Mouse (Mus musculus): ENCODE results near the gene Bcl2l1.

Bcl2l1 gene

GRCm38 (mm10) chr2:152831019-152831878, at the start of gene Bcl2l1:
Gene Bcl2l1 (minus strand): TSS chr2:152831728.
- in situ Hi-C loops (cut with MboI, MseI): loop anchor here (5.0 kb wide), 1 partner anchor 139 kb away; no protein-coding TSS in a partner anchor

- in situ Hi-C loops (cut with MboI, MseI): no loop called here
Observed at GRCm38 (mm10) chr2:152880898-152881297, 49.4 kb upstream of the Bcl2l1 start.

GRCm38 (mm10) chr2:152878239-152878638, 46.7 kb upstream of the Bcl2l1 start:
- in situ Hi-C loops (cut with MboI, MseI): no loop called here

- in situ Hi-C loops (cut with MboI, MseI): no loop called here
Observed at GRCm38 (mm10) chr2:152863346-152863745, 31.8 kb upstream of the Bcl2l1 start.

- in situ Hi-C loops (cut with MboI, MseI): no loop called here
Observed at GRCm38 (mm10) chr2:152862638-152863037, 31.1 kb upstream of the Bcl2l1 start.

- in situ Hi-C loops (cut with MboI, MseI): no loop called here
Observed at GRCm38 (mm10) chr2:152861891-152862290, 30.4 kb upstream of the Bcl2l1 start.

GRCm38 (mm10) chr2:152859501-152859900, 28.0 kb upstream of the Bcl2l1 start:
- in situ Hi-C loops (cut with MboI, MseI): loop anchor here (5.0 kb wide), 1 partner anchor 38 kb away; no protein-coding TSS in a partner anchor

- in situ Hi-C loops (cut with MboI, MseI): no loop called here
Observed at GRCm38 (mm10) chr2:152848466-152848865, 16.9 kb upstream of the Bcl2l1 start.

- in situ Hi-C loops (cut with MboI, MseI): no loop called here
Observed at GRCm38 (mm10) chr2:152847815-152848302, 16.3 kb upstream of the Bcl2l1 start, which contains the start of gene Tpx2. Gene Tpx2 (plus strand): TSS chr2:152847964.

DNA sequence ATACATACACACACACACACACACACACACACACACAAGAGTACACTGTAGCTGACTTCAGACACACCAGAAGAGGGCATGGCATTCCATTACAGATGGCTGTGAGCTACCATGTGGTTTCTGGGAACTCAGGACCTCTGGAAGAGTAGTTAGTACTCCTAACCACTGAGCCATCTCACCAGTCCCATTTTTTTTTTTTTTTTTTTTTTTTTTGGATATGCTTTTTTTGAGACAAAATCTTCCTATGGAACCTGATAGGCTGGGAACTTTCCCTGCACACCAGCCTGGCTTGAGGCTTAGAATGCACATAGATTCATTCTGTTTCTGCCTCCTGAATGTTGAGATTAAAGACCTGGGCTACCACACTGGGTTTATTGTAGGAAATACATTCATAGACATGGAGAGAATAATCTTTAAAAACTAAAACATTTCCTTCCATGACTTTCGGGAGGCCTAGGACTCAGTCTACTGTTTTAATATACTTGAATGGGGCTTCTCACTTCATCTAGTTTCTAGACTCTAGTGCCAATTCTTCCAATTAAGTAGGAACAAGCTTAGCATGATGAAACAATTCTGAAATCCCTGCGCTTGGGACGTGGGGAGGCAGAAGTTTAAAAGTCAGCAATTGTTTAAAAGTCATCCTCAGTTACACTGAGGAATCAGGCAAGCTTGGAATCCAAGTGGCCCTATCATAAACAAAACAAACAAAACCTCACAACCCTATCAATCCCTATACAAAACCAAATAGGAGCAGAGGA, 15.7 kb upstream of the Bcl2l1 start:
- in situ Hi-C loops (cut with MboI, MseI): no loop called here

GRCm38 (mm10) chr2:152842741-152843140, 11.2 kb upstream of the Bcl2l1 start:
- in situ Hi-C loops (cut with MboI, MseI): no loop called here

DNA sequence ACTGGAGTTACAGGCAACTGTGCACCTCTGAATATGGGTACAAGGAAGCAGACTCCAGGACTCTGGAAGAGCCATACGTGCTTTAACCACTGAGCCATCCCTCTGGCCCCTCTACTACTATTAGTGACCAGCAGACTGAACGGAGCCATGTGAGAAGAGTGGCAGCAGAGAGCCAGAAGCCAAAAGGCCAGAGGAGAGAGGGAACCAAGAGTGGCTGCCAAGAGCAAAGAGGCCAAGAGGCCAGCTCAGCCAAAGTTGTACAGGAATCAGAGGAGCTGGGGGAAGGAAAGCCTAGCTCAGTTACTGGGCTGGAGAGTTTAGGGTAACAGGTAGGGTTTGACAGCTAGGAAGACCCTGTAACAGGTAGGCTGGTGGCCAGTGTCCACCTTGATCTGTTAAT, 7.7 kb upstream of the Bcl2l1 start:
- in situ Hi-C loops (cut with MboI, MseI): no loop called here

GRCm38 (mm10) chr2:152830021-152830921, 1.3 kb downstream of the Bcl2l1 start:
- in situ Hi-C loops (cut with MboI, MseI): loop anchor here (5.0 kb wide), 1 partner anchor 138 kb away; no protein-coding TSS in a partner anchor

DNA sequence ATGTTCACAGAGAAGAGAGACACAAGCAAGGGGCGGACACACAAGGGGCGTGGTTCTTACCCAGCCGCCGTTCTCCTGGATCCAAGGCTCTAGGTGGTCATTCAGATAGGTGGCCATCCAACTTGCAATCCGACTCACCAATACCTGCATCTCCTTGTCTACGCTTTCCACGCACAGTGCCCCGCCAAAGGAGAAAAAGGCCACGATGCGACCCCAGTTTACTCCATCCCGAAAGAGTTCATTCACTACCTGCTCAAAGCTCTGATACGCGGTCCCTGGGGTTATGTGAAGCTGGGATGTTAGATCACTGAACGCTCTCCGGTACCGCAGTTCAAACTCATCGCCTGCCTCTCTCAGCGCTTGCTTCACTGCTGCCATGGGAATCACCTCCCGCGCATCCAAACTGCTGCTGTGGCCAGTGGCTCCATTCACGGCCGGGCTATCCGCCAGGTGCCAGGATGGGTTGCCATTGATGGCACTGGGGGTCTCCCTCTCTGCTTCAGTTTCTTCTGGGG, 2.1 kb downstream of the Bcl2l1 start:
- in situ Hi-C loops (cut with MboI, MseI): no loop called here

GRCm38 (mm10) chr2:152828532-152828931, 3.0 kb downstream of the Bcl2l1 start:
- in situ Hi-C loops (cut with MboI, MseI): no loop called here

DNA sequence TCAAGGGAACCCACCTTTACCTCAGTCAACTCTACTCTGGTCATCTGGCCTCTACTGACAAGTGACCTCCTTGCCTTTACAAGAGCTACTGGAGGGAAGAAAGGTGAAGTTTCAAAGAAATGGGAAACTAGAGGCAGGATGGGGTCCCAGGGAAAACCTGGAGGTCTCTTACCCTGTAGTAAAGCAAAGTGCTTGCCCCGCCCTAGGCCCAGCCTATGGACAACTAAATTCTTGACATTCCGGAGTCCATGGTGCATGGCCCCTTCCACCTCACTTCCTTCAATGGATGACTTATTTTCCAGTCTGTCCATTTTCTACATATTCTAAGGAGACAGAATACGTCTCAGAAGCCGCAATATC, 3.5 kb downstream of the Bcl2l1 start:
- in situ Hi-C loops (cut with MboI, MseI): no loop called here

- in situ Hi-C loops (cut with MboI, MseI): no loop called here
Observed at GRCm38 (mm10) chr2:152827321-152828010, 4.1 kb downstream of the Bcl2l1 start.

DNA sequence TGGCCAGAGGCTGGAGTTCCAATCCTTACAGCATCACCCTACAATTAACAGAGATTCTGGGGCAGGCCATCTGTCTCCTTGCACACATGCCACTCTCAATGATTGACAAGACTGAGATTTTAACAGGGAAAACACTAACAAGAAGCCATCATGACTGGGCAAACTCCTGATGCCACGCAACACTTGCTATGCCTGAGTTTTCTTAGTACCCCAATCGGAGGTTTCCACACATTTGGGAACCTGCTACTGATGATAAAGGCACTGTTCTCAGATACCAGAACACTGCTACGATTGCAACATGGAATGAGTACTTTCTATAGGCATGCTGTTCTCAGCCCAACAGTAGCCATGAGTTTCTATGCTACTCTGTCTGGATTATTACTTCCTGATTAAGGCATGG, 5.0 kb downstream of the Bcl2l1 start:
- in situ Hi-C loops (cut with MboI, MseI): no loop called here

DNA sequence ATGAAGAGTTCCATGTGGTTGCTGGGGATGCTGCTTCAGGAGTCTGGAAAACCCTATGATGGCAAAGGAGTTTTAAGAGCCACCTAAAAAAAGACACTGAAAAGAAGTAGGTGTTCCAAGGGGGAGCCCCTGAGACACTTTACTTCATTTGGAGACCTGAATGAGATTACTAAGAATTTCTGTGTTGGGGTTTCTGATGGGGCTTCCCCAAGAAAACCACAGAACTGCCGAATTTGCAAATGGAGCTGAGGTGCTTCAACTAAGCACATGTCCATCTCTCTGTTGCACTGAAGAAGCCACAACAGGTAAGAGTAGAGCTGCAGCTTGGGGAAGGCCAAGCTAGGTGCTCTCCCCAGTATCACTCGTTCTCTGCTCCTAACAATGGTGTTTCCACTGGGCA, 5.8 kb downstream of the Bcl2l1 start:
- in situ Hi-C loops (cut with MboI, MseI): no loop called here

DNA sequence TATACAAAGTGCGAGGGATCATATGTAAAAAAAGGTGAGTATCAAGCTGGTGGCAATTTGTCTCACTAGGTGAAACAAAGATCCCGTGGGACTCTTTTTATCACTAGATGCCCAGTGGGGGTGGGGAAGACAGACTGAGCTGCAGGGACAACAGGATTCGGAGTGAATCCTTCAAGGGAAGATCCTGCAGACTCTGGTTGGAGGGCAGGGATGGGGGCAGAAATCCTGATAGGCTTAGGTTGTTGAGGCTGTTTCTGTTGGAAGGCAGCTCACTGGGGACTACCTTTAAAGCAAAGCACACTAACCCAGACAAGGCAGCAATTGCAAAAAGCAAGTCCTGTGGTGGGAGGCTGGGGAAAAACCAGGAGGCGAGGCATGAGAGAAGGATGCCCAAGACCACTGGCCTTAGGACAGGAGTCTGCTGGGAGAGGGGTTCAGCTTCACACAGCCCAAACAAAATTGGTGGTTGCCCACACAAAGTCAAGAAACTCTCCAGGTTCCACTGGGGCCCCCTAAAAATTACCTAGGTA, 6.3 kb downstream of the Bcl2l1 start:
- in situ Hi-C loops (cut with MboI, MseI): no loop called here

Measured in T-helper 2 cell (primary cell).